Mouse (Mus musculus) kidney, postnatal 14 days (tissue): ENCODE data around the gene Plekhh3.
"Not testable (repeated sequence)": the region's sequence is repeated elsewhere in the genome, so short reads cannot be mapped to it uniquely, and the experiment has no call there.

ENCODE experiments used
- DNase-seq: peaks from one replicate; pipeline ENCODE4 v3.0.0; 2022; ENCODE audit warnings: mixed read lengths

Gene Plekhh3

DNA sequence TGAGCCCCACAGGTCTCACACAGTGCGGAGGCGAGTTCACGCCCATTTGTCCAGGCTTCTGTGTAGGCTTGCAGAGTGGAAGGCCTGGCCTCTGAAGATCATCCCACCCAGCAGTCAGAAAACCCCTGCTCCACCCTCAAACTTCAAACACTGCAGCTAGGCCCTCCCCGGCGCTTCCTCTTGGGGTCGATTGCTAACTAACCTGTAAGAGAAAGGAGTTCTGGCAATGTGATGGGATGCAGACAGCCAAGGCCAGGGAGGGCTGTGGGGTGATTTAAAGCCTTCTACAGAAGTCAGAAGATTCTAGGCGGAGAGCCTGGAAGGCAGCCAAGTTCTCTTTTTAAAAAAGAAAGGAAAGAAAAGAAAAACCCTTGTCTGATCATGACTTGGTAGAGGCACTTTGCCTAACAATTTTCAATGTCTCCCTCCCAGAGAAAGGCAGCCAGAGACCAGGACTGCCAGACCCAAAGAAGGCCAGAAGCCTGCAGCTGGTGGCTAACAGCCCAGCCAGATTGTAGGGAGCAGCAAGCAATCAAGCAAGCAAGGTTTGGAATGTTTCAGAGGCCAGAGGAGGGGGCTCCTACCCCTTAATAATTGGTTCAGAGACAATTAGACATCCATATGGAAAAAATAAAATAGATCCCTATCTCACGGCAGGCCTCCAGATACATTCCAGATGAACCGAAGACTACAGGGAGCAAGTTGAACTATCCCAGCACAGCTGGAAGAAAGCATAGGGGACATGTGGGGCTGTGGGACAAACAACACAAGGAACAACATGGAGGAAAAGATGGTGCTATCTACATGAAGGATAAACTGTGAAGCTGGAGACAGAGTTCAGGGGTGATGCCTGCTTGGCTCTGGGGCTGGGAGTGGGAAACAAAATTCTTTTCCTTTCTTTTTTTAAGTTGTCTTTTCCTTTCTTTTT lies 21.7 kb downstream of the Plekhh3 start:
- DNase-seq, result peak; percentile 50

DNA sequence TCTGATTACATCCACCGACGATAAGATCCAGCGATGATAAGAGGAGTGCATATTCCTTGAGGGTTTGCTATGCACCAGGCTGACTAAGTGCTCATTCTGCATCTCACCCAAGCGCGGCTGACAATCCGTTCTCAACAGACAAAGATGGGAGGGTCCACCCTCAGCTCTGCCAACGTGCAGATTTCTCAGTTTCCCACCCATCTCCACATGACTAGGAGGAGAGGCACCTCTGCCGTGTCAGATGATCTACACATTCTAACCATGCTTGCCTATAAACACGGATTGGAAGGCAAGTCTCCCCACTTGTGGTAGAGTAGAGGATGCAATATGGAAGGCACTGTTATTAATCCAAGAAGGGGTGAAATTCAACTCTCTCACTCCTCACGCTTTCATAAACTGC lies 22.4 kb downstream of the Plekhh3 start:
- DNase-seq, result no peak

GRCm38 (mm10) chr11:101146377-101146776 lies 24.8 kb downstream of the Plekhh3 start:
- no peak for DNase-seq

DNA sequence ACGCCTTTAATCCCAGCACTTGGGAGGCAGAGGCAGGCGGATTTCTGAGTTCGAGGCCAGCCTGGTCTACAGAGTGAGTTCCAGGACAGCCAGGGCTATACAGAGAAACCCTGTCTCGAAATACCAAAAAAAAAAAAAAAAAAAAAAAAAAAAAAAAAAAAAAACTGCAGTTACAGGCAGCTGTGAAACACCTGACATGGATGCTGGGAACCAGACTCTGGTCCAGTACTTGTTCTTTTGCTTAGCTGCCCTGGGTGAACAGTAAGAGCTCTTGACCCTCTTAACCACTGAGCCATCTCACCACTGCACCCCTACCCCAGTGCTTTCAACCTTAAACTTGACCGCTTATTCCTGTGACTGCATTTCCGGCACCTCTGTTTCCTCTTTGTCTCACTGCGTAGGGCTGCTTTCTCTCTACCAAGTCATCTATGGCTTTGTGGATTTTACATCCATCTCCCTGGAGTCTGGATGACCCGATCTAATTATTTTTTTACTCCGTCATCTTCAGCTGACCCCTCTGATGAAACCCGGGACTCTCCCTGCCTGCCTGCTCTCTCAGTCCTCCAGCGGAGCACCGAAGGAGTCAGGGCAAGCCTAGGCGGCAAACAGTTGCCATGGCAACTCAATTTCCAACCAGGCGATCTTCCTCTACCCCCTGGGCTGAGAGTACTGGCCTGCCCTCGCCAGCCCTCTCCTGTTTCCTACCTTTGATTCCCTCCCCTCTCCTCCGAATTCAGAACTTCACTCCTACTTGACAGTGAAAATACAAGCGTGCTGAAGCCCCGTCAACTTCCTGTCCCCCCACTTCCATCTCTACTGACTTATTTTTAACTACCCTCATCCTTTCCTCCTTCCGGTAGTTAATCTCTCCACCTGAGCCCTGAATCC lies 27.6 kb downstream of the Plekhh3 start:
- peak; percentile 60 for DNase-seq

- no peak for DNase-seq
These were observed 28.8 kb downstream of the Plekhh3 start for GRCm38 (mm10) chr11:101142215-101142967.

DNA sequence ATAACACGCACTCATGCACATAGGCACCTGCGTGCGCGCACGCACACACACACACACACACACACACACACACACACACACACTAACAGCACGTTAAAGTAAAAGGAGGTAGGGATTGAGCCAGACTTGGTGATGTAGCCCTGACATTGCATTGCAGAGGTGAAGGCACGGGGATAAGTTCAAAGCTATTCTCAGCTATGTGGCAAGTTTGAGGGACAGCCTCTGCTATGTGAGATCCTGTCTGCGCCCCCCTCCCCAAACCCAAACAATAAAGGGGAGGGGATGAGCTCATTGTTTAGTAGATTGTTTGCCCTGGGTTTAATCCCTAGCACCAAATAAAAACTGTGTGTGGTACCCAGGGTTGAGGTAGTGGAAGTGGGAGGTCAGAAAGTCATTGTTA lies 30.1 kb downstream of the Plekhh3 start:
- DNase-seq, result no peak

- DNase-seq, result peak; percentile 45
These were observed 30.9 kb downstream of the Plekhh3 start for GRCm38 (mm10) chr11:101140164-101140819.

GRCm38 (mm10) chr11:101138536-101139181 lies 32.5 kb downstream of the Plekhh3 start:
- DNase-seq, result peak; percentile 84

- DNase-seq, result no peak
These were observed 34.2 kb downstream of the Plekhh3 start for GRCm38 (mm10) chr11:101137000-101137399.

- DNase-seq, result no peak
These were observed 36.8 kb downstream of the Plekhh3 start for GRCm38 (mm10) chr11:101134217-101134865.

GRCm38 (mm10) chr11:101133037-101133436 lies 38.1 kb downstream of the Plekhh3 start:
- DNase-seq, result peak; percentile 62

DNA sequence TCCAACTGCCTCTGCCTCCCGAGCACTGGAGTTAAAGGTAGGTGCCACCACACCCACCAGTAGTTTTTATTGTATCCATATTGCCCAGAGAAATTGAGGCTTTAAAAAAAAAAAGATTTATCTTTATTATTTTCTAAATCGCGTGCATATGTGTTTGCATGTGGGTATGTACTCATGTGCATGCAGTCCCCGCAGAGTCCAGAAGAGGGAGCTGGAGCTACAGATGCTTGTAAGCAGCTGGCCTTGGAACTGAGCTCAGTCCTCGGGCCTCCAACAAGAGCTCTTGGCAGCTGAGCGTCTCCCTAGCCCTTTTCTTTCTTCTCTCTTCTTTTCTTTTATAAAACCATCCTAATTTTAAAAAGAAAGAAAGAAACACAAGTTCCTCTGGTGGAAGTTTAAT lies 39.5 kb downstream of the Plekhh3 start:
- no peak for DNase-seq

DNA sequence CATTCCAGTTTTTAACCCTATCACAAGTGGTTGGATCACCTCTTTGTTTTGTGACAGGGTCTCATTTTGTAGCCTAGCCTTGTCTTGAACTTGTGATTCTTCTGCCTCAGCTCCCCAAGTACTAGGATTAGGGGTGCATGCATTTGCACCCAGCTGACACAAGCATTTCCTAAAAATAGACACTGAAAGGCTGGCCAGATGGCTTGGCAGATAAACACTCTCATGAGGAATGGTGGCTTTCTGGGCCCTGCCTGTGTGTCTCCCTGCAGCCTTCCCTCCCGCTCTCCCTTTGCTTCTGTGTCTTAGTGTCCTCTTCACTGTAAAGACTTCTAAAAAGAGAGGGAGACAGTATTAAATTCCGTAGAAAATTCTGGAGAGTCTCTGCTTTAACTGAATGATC lies 40.0 kb downstream of the Plekhh3 start:
- DNase-seq, result no peak

DNA sequence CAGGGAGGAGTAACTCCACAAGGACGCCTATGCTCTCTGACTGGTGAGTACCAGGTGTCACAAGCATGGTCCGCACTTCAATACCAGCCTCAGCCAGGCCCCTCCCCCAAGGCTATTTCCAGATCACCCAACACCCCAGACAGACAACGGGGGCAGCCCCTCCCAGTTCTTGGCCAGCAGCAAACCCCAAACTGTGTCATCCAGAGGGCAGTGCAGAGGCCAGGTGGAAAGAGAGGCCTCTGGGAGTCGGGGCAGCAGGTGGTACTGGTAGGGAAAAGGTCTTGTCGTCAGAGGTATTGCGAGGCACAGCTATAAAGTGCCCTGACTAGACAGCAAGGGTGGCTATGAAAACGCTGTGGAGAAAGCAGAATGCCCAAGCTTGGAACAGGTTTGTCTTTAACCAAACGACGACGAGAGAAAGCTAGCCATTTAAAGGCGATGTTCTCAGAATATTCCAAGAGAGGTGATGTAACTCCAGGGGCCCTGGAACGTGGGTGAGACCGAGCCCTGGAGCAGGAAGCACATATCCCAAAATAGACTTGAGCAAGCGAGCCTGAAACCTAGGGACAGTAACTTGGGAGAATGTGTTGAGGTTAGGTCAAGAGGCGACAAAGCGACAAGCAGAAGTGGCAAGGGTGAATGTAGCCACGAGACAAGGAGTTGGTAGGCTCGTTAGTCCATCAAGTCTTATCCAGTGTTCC lies 40.9 kb downstream of the Plekhh3 start:
- DNase-seq, result peak; percentile 22

DNA sequence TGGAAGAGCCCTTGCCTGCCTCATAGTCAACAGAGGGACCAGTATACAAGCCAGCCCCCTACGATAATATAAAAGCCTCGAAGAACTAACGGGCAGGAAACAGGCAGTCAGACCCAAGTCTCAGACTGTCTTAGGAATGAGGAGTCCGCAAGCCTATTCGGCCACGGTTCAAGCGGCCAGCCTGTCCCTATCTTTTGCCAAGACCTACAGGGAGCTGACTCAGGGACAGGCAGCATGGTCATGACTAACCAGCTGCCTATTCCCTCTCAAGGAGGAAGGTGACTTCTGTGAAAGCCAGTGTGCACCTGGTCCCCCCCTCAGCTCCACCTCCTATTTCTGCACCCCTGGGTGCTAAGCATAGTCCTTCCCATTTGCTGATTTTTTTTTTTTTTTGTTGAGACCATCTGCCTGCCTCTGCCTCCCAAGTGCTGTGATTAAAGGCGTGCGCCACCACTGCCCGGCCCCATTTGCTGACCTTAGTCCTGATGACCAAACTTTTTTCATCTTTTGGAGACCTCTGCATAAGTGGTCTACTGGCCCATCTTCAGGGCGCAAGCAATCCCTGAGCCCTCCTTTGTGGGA lies 42.1 kb downstream of the Plekhh3 start:
- no peak for DNase-seq

- no peak for DNase-seq
These were observed 44.1 kb downstream of the Plekhh3 start for GRCm38 (mm10) chr11:101127075-101127474.

GRCm38 (mm10) chr11:101125008-101125407 lies 46.1 kb downstream of the Plekhh3 start:
- DNase-seq, result not testable (repeated sequence)

DNA sequence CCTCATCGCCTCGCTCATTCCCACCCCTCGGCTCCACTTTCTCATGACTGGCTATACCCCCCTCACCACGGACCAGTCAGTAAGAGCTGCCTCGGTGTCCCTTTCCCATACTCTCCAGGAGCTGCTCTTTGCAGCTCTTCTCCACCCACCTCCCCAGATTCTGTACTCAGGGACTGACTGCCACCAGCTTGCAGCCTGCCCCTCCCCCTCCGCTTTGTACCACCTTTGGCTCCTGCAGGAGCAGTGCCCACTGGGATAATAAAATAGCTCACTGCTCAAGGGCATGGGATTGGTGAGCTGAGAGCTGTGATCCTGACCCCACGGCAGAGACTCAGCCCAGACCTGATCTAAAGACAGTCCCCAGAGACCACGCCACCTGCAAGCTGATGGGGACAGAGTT lies 46.7 kb downstream of the Plekhh3 start:
- DNase-seq, result not testable (repeated sequence)

- DNase-seq, result no peak
These were observed 50.5 kb downstream of the Plekhh3 start for GRCm38 (mm10) chr11:101120545-101121188.
